Mouse (Mus musculus) stomach, postnatal 0 days (tissue): ENCODE measurements around the gene Ltbp1.

Source experiments
- CTCF ChIP-seq: IDR thresholded peaks from 2 replicates; pipeline ENCODE4 v1.5.1; 2016; ENCODE audit warnings: antibody characterized with exemption, low read depth, mild to moderate bottlenecking, moderate library complexity
- EP300 ChIP-seq: optimal IDR thresholded peaks from 2 replicates; pipeline ENCODE3; 2016; ENCODE audit warnings: antibody characterized with exemption

- TF ChIP-seq CTCF (no peak), EP300 (no peak)
These were observed 330.3 kb downstream of the Ltbp1 start for GRCm38 (mm10) chr17:75335649-75336048.
